Mouse (Mus musculus) forebrain, embryonic 16.5 days (tissue): ENCODE results near the gene Rfc2. TPM values are rescaled to one million over a fixed set of nuclear protein-coding genes. Genes with fewer than 3 reads are reported as not detected.

Experiments
- ATAC-seq: fragments of 200-750 bp; cut with Nextera tagmentation; 2 replicates; pipeline ENCODE4 v1.8.0; 2017; ENCODE audit warnings: mild to moderate bottlenecking, moderate library complexity
- H3K27ac ChIP-seq: fragments of 300-500 bp; sonication (generic); 2 replicates; pipeline ENCODE4 v1.5.1; 2014; ENCODE audit warnings: low read length, control low read depth
- H3K27me3 ChIP-seq: fragments of 300-500 bp; sonication (generic); replicated peaks from 2 replicates; pipeline ENCODE4 v1.6.1; 2014; ENCODE audit warnings: low read length; ENCODE audit not compliant: control insufficient read depth, insufficient read depth
- H3K36me3 ChIP-seq: fragments of 300-500 bp; sonication (generic); 2 replicates; pipeline ENCODE4 v1.6.1; 2014; ENCODE audit not compliant: control insufficient read depth, insufficient read depth
- H3K4me1 ChIP-seq: fragments of 300-500 bp; sonication (generic); replicated peaks from 2 replicates; pipeline ENCODE4 v1.6.1; 2014; ENCODE audit warnings: low read length; ENCODE audit not compliant: control insufficient read depth, insufficient read depth
- H3K4me2 ChIP-seq: fragments of 300-500 bp; sonication (generic); 2 replicates; pipeline ENCODE4 v1.6.1; 2014; ENCODE audit warnings: mild to moderate bottlenecking, low read length, control low read depth
- H3K4me3 ChIP-seq: fragments of 300-500 bp; sonication (generic); replicated peaks from 2 replicates; pipeline ENCODE4 v1.5.1; 2014; ENCODE audit warnings: mild to moderate bottlenecking, low read length, control low read depth
- H3K9ac ChIP-seq: fragments of 300-500 bp; sonication (generic); replicated peaks from 2 replicates; pipeline ENCODE4 v1.6.1; 2014; ENCODE audit warnings: low read depth, low read length, control low read depth
- H3K9me3 ChIP-seq: fragments of 300-500 bp; sonication (generic); 2 replicates; pipeline ENCODE4 v1.6.1; 2016; ENCODE audit warnings: low read length; ENCODE audit not compliant: control insufficient read depth
- WGBS: fragments of 180-500 bp; shearing (Covaris S2); extraction: QIAGEN DNeasy Blood & Tissue Kit; methylation state at CpG from one replicate; pipeline ENCODE4 v1.1.7; 2014; 5-methylcytosine and 5-hydroxymethylcytosine counted together
- polyA plus RNA-seq: library from polyadenylated mRNA; unstranded; fragments of >200 nt; fragmentation: Nextera tagmentation; extraction: Ambion mirVana; gene quantifications from 2 replicates; pipeline ENCODE4 v1.2.1, GENCODE M21; 2015

The Rfc2 gene
- polyA plus RNA-seq, 1 experiment from 2014 or later = 215 TPM

GRCm38 (mm10) chr5:134546790-134547189 lies 34.4 kb upstream of the Rfc2 start:
- Histone ChIP-seq H3K36me3 (no peaks in the 10 kb centered on the region), H3K27ac (no peak overlapping the region), H3K27me3 (no peaks in the 10 kb centered on the region), H3K4me3 (no peak overlapping the region), H3K9ac (no peak overlapping the region), H3K4me1 (peaks cover 55% of the 10 kb centered on the region), H3K4me2 (no peak overlapping the region), H3K9me3 (no peaks in the 10 kb centered on the region)
- ATAC-seq = no peak
- WGBS = 90% methylated on average over 7 of the region's 7 CpGs

DNA sequence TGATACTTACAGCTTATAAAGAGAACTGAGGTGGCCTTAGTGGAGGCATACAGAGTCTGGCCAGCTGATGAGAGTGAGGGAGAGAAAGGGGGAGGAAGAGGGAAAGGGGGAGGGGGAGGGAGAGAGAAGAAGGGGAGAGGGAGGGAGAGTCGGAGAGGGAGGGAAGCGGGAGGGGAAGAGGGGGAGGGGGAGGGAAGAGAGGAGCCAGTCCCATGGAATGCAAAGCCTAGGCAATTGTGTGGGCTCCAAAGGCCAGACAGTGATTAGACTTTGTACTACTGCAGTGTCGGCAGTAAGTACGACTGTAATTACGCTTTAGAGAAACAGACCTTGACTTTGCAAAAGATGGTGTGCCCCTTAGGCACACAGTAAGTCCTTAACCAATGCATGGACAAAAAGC lies 32.9 kb upstream of the Rfc2 start:
- Histone ChIP-seq H3K36me3 (no peaks in the 10 kb centered on the region), H3K27ac (no peak overlapping the region), H3K9ac (no peak overlapping the region), H3K27me3 (no peaks in the 10 kb centered on the region), H3K4me3 (no peak overlapping the region), H3K4me1 (peaks cover 58% of the 10 kb centered on the region), H3K9me3 (no peaks in the 10 kb centered on the region), H3K4me2 (no peak overlapping the region)
- WGBS = 50% methylated on average over 5 of the region's 5 CpGs
- no peak for ATAC-seq

DNA sequence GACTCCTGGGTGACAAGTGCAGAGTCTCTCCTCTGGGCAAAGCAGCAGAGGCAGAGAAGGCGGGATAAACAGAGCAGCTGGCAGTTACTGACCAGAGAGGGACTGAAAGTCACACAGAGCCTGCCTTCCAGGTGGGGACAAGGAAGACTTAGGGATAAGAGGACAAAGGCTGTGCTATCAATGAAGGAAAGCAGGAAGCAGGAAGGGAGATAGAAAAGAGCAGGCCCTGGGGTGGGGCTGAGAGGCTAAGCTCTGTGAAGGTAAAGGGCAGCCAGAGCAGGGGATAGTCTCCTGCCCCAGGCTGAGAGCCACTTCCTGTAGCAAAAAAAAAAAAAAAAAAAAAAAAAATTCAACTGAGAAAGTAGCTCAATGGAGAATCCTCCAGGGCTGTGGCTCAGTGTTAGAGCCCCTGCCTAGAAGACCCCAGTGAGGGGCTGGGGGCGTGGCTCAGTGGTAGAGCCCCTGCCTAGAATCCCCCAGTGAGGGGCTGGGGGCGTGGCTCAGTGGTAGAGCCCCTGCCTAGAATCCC lies 31.5 kb upstream of the Rfc2 start:
- no peak overlapping the region for H3K4me3 ChIP-seq
- WGBS = 81% methylated on average over 3 of the region's 3 CpGs
- no peak overlapping the region for H3K27ac ChIP-seq
- H3K4me2 ChIP-seq = peak overlapping the region; percentile 18
- H3K36me3 ChIP-seq = no peaks in the 10 kb centered on the region
- H3K9me3 ChIP-seq = no peaks in the 10 kb centered on the region
- no peaks in the 10 kb centered on the region for H3K27me3 ChIP-seq
- no peak for ATAC-seq
- H3K4me1 ChIP-seq = peaks cover 54% of the 10 kb centered on the region
- H3K9ac ChIP-seq = no peak overlapping the region

- 4% methylated on average over 6 of the region's 6 CpGs for WGBS
- no peaks in the 10 kb centered on the region for H3K9me3 ChIP-seq
- no peaks in the 10 kb centered on the region for H3K36me3 ChIP-seq
- H3K4me3 ChIP-seq = peak overlapping the region; percentile 86
- H3K27me3 ChIP-seq = no peaks in the 10 kb centered on the region
- peak overlapping the region; percentile 97 for H3K9ac ChIP-seq
- H3K4me1 ChIP-seq = peaks cover 61% of the 10 kb centered on the region
- ATAC-seq = no peak
- peak overlapping the region; percentile 89 for H3K4me2 ChIP-seq
- H3K27ac ChIP-seq = peak overlapping the region; percentile 99
These were observed 30.3 kb upstream of the Rfc2 start for GRCm38 (mm10) chr5:134550836-134551232.

DNA sequence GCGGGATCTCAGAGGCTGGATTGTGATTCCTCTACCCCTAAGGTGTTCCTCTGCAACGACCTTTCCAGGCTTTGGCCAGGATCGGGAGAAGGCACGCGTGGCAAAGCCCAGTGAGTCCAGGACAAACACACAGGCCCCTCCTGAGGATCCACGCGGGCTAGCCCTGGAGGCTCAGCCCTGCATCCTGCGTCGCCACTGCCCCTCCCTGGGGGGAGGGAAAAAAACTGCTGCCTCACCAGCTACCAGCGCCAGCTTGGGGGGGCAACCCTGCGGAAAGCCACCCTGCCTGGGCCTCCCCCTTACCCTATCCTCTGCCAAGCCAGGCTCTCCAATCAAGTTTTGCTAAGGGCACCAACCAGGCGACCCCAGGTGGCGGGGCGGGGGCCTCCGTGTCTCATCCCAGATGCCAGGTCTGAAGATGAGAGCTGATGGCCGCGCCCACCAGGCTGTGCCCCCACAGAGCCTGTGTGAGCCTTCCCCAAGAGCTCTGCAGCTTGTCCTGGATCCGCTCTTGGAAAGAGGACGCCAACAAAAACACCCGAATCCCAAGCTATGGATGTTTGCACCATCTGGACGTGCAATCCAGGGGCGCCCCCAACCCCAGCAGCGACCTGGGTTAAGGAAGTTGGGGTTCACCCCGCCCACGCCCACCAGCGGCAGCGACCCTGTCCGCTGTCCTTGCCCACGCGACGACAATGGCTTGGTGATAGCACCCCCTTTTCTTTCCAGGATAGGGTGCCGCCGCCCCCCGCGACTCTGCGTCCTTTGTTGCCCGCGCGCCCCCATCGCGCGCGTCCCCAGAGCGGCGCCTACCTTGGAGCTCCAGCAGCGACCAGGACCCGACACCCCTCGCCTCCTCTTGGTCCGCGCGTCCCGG lies 29.7 kb upstream of the Rfc2 start:
- 1% methylated on average over 52 of the region's 52 CpGs for WGBS
- peak; percentile 27 for ATAC-seq

GRCm38 (mm10) chr5:134552110-134552972 lies 28.8 kb upstream of the Rfc2 start, which contains the start of gene Clip2:
Gene Clip2, minus strand, starts transcription at chr5:134552434.
- ATAC-seq = peak; percentile 93
- no peaks in the 10 kb centered on the region for H3K36me3 ChIP-seq
- H3K9me3 ChIP-seq = no peaks in the 10 kb centered on the region
- H3K4me3 ChIP-seq = peak within 1 kb of the TSS; percentile 86
- 1% methylated on average over 57 of the region's 61 CpGs for WGBS
- no peaks in the 10 kb centered on the region for H3K27me3 ChIP-seq
- H3K4me1 ChIP-seq = peaks cover 56% of the 10 kb centered on the region
- H3K27ac ChIP-seq = peak within 1 kb of the TSS; percentile 99
- H3K9ac ChIP-seq = peak within 1 kb of the TSS; percentile 97
- H3K4me2 ChIP-seq = peak within 1 kb of the TSS; percentile 89

More for the DNA sequence above, 29.7 kb upstream of the Rfc2 start:
- H3K4me2 ChIP-seq = peak overlapping the region; percentile 89
- peak overlapping the region; percentile 99 for H3K27ac ChIP-seq
- no peaks in the 10 kb centered on the region for H3K36me3 ChIP-seq
- H3K9me3 ChIP-seq = no peaks in the 10 kb centered on the region
- H3K9ac ChIP-seq = peak overlapping the region; percentile 97
- peaks cover 61% of the 10 kb centered on the region for H3K4me1 ChIP-seq
- peak overlapping the region; percentile 86 for H3K4me3 ChIP-seq
- H3K27me3 ChIP-seq = no peaks in the 10 kb centered on the region

DNA sequence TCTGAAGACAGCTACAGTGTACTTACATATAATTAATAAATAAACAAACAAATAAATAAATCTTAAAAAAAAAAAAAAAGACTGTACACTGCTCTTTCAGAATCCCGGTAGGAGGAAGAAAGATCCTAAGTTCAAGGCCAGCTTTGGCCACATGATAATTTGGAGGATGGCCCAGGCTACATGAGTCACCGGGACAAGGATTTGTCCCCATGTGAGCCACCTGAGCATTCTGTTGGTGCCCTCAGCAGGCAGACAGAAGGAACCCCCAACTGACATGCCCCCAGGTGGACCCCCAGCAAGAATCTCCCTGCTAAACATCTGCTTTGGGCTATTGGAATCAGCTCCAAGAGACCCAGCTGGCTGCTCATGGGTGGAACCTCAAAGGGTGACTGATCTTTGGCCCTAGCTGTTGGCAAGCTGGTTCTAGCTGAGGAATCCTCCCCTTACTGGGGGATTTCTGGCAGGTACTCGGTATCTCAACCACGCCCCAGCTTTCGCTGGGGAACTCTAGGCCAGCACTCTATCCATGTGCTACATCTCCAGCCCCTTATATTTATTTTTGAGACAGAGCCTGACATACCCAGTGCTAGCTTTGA lies 27.1 kb upstream of the Rfc2 start:
- Histone ChIP-seq H3K4me1 (peaks cover 40% of the 10 kb centered on the region), H3K27me3 (no peaks in the 10 kb centered on the region), H3K27ac (no peak overlapping the region), H3K36me3 (no peaks in the 10 kb centered on the region), H3K4me3 (no peak overlapping the region), H3K9me3 (no peaks in the 10 kb centered on the region), H3K4me2 (no peak overlapping the region), H3K9ac (no peak overlapping the region)
- ATAC-seq = no peak
- 86% methylated on average over 5 of the region's 5 CpGs for WGBS

- Histone ChIP-seq H3K4me2 (peak overlapping the region; percentile 39), H3K4me1 (peaks cover 26% of the 10 kb centered on the region), H3K27ac (no peak overlapping the region), H3K36me3 (no peaks in the 10 kb centered on the region), H3K27me3 (no peaks in the 10 kb centered on the region), H3K9me3 (no peaks in the 10 kb centered on the region), H3K9ac (no peak overlapping the region), H3K4me3 (no peak overlapping the region)
- no peak for ATAC-seq
- 13% methylated on average over 20 of the region's 20 CpGs for WGBS
These were observed 25.6 kb upstream of the Rfc2 start for GRCm38 (mm10) chr5:134555463-134556164.
